Mouse (Mus musculus): ENCODE data around the gene Tbkbp1.

Gene Tbkbp1

DNA sequence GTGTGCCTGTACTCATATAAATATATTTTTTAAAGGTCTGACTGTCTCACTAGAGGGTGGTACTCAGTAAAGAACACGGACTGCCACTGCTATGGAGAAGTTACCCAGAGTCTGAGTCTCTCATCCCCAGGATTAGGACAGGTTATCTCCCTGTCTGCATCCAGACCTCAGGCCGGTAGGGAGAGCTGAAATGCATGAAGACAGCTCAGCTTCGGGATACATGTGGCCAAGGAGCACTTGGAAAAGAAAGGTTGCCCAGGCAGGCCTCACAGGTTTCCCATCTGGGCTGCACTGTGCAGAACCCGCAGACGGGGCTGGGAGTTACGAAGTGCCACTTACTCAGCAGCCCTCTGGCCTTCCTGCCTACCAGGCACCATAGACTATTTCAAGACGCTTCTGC, 5.7 kb upstream of the Tbkbp1 start:
- DNase-seq (ENCODE audit: low read depth), result no peak

DNA sequence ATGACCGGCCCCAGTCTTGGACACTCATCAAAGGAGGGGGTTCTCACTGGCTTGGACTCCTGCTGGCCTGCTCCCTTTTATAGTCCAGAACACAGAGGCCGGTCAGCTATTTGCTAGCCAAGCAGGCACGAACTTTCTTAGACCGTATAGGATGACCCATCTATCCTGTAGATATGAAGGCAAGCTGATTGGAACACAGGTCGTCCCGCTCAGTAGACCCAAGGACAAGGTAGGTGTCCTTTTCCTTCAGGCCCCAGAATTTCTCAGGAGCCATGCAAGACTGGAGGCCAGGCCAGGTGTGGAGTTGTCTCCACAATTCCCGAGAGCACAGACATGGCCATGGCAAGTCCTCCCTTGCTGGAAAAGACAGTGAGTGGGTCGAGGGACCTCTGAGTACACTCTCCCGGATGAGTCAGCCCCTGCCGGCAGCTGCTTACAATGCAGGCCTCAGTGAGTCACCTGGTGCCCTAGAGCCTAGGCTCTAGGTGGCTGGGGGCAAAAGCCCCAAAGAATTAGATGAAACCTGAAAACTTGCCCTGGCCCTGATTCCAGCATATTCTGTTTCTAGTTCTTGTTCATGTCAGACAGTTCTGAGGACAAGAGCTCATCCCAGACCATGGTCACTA, 1.5 kb upstream of the Tbkbp1 start:
- peak; percentile 72 for DNase-seq (ENCODE audit: low read depth)

DNA sequence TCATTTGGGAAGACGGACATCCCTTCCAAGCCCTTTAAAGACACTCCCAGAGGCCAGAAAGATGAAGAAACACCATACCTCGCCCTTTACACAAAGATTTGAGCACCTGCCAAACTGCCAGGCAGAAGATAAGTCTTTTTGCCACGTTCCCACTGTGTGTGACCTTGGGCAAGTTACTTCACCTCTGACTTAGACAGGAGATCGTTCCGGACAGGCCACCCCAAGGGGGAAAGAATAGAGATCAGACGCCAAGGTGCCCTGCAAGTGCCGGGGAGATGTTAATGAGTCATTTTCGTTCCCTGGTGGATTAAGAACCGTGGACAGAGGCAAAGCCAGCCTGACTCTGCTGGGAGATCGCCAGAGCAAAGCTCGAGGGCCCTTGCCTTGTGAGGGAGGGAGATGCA, 730 bp upstream of the Tbkbp1 start:
- peak; percentile 71 for DNase-seq (ENCODE audit: low read depth)

DNA sequence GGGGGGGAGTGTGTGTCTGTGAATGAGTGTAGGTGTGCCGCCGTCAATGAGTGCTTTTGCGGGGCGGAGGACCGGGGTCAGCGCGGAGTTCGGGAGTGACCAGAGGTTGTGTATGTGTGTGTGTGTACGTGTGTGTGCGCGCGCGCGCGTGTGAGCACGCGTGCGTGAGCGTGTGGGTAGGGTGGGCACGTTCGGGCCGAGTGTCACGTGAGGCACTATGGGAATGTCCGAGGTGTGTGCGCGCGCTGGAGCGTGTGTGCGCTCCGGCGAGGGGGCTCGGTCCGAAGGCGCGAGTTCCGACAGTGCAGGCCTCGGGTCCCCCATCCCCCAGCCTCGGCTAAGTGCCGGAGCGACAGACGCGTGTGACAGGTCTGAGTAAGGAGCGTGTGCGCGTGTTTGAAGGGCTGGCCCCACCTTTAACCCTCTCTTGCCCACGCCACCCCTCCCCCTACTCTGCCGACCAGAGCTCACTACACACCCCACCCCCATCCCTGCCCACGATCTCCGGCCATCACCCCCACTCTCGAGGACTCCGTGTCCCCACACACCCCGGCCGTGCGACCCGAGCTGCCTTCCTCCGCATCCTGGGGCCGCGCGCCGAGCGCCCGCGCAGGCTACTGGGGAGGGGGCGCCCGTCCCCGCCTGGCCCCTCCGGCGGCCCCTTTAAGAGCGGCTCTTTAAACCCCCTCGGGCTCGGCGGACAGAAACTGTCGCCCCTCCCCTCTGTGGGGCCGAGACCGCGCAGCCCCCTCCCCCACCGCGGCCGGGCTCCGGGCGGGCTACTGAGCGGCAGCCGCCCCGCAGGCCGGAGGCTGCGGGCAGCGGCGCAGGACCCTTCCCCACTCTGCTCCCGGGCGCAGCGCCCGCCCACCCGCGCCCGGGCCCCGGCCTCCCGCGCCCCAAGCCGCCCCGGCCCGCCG, 624 bp downstream of the Tbkbp1 start:
- peak; percentile 84 for DNase-seq (ENCODE audit: low read depth)

DNA sequence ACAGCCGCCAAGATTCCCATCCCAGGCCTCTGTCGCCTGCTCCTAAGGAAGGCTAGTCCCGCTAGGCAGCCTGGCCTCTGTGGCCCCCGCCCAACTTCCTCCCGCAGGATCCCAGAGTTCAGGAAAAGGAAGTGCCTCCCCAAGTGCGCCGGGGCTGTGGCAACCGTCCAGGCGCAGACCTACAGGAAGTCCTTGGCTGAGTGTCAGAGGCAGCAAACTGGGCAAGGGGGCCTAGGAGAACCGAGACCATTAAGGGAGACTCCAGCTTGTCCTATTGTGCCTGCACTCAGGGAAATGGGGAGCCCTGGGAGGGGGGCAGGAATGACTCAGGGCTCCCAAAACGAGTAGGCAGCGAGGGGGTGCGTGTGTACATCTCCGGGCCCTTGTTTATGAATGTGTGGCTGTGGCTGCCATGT, 1.3 kb downstream of the Tbkbp1 start:
- DNase-seq (ENCODE audit: low read depth), result peak; percentile 86

DNA sequence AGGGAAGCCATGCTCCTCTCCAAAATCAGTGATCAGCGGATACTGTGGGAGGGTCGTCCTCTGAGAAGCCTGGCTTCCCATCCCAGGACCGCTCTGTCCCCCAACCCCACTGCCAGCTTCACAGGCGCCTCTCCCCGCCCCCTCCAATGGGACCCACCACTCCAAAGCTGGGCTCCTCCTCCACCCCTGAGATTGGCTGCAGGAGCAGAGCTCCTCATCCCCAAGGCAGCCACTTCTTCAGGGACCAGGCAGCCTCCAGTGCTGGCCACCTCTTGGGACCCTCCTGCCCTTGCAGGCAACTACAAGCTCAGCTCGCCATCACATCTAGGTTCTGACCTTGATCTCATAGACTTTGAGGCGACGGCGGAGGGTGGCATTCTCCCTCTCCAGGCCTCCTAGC, 2.3 kb downstream of the Tbkbp1 start:
- DNase-seq (ENCODE audit: low read depth), result no peak

DNA sequence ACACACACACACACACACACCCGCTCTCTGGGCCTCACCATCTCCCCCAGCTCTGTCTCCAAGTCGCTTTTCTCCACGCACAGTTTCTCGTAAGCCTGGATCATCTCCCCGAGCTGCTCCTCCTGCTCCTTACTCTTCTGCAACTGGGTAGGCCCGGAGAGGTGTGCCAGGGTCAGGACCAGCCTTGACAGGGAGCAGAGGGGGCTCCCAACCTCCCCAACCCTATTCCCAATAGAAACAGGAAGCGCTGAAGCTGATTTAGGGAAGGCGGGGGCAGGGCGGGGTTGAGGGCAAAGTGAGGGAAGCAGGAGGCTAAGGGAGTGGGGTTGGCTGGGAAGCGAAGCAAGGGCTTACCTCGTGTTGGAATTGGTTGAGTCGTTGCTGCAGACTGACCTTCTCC, 2.7 kb downstream of the Tbkbp1 start:
- no peak for DNase-seq (ENCODE audit: low read depth)

DNA sequence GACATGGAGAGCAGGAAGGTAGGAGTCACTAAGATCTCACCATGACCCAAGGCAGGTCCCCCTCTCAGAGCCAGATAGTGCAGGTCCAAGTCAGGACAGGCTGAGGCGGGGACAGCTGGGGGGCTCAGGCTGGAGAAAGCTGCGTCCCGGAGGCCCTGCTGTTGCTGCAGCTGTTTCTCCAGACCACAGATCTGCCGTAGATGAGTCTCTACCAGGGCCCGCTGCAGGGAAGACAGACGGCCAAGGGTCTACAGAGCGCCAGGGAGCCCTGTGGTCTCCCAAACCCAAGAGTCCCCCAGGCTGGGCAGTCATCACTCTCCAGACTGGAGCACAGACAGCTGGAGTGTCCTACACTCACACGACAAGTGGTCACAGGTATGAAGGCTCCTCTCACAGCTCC, 4.0 kb downstream of the Tbkbp1 start:
- no peak for DNase-seq (ENCODE audit: low read depth)

DNA sequence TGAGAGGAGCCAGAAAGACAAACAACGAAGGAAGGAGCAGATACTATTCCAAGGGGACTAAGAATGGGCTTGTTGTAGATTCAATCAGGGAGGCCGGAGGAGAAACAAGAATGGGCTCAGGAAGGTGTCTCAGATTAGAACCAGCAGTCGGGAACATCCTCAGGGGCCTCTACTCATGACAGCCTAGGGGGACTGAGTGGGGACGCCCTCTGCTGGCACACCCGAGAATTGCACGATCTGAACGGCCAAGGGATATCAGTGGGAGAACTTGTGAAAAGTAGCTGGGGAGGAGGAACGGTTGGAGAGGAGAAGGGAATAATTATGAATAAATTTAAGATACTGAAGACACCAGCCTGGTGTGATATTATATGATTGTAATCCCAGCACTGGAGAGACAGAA, 4.6 kb downstream of the Tbkbp1 start:
- DNase-seq (ENCODE audit: low read depth), result peak; percentile 67

DNA sequence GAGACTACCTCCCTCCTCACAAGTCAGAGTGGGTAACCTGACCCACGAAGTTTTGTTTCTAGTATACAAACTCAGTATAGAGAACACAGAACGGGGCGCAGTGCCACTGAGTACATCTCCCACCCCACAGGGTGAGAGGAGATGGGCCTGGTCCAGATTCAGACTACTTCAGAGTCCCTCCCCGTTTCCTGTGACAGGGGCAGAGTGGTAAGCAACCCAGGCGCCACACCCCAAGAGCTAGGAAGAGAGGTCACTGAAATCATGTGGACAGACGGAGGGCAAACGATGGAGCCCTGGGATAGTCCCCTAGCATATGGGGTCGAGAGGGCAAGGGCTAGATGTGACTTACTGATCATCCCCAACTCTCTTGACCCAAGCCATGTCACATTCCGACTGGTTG, 5.3 kb downstream of the Tbkbp1 start:
- no peak for DNase-seq (ENCODE audit: low read depth)

DNA sequence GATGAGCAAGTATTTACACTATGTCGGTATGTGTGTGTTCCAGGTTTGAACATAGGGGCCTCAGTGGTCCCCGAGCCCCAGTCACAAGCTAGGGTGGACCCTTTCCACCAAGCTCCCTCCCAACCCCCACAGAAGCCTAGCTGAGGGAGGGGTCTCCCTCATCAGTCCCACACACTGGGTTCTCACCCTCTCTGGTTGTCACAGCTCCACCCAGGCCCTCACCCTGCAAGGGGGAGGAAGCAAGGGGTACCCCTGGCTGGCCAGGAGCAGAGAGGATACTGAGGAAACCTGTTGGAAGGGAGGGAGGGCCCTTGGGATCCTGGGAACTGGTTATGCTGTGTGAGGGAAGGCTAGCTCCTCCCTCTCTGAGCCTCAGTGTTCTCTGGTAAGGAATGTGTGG, 6.0 kb downstream of the Tbkbp1 start:
- no peak for DNase-seq (ENCODE audit: low read depth)

DNA sequence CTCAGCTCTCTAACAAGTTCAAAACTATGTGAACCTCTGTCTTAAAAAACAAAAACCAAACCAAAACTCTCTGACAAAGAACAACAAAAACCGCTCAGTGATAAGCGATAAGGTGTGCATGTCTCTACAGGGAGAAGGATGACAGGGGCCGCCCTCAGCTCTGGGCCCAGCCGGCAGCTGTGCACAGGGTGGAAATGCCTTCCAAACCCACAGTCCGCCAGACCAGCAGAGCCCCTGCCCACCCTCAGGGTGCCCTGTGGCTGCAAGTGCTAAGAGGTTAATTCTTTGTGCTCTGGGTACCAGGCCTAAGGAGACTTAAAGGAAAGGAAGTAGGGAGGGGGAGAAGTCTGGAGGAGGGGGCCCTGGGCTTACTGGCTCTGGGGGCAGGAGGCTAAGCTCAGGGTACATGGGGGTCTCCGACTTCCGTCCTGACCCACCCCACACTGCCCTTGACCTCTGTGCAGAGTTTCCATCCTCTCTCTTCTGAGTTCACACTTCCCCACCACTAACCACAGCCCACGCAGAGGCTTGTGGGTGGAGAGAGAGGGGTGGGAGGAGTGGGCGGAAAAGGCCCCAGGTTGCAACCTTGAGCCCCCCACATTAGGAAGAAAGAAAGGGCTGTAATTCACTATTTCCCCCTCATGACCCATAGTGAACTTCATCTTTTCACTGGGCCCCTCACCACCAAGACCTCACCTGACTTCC, 7.9 kb downstream of the Tbkbp1 start:
- peak; percentile 36 for DNase-seq (ENCODE audit: low read depth)

DNA sequence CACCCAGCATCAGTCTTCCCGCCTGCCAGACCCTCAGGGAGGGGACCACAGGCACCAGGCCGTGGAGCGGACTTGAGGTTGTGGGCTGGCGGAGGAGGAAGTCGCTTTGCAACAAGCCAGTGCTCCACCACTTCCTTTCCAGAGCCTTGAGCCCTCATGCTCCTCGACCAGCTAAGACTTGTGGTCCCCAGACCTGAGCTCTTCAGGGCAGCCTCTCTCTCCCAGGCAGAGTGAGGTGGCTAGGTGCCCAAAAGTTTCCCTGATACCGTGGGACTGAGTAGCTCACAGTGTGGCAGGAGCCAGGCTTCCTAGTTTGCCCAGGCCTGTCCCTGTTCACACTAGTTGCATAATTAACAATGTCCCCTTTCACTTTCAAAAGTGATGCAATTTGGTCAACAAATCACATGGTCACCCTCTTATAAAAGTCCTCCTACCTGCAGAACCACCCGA, 9.1 kb downstream of the Tbkbp1 start:
- DNase-seq (ENCODE audit: low read depth), result peak; percentile 92

DNA sequence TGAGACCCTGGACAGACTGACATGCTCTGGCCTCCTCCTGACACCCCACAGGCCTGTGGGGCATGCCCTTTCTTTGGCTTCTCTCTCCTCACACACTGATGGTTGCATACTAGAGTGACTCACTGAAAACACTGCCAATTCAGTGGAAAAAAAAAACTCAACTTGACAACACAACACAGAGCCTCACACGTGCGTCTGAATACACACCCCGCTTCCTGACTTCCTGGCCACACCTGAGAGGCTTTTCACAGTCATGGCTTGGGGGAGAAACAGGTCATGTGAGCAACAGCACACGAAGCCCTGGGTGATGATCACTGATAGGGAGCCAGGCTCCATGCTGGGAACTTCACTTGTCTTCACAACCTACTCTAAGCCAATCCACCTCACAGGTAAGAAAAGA, 10.5 kb downstream of the Tbkbp1 start:
- no peak for DNase-seq (ENCODE audit: low read depth)

DNA sequence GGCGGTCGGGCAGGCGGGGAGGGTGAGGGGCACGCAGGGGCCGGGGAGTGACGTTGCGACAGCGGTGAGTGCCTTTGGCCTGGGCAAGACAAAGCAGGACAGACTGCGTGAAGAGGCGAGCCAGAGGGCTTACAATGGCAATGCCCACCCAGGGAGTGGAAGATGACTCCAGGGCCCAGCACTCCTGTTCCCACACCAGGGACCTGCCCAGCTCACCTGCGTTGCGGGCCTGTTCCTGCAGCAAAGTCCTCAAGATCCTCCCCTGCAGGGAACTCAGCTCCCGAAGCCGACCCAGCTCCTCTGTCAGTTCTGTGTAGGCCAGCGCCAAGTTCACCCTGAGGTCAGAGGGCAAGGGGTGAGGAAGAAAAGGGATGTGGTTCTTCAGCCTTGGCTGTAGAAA, 12.0 kb downstream of the Tbkbp1 start:
- no peak for DNase-seq (ENCODE audit: low read depth)

DNA sequence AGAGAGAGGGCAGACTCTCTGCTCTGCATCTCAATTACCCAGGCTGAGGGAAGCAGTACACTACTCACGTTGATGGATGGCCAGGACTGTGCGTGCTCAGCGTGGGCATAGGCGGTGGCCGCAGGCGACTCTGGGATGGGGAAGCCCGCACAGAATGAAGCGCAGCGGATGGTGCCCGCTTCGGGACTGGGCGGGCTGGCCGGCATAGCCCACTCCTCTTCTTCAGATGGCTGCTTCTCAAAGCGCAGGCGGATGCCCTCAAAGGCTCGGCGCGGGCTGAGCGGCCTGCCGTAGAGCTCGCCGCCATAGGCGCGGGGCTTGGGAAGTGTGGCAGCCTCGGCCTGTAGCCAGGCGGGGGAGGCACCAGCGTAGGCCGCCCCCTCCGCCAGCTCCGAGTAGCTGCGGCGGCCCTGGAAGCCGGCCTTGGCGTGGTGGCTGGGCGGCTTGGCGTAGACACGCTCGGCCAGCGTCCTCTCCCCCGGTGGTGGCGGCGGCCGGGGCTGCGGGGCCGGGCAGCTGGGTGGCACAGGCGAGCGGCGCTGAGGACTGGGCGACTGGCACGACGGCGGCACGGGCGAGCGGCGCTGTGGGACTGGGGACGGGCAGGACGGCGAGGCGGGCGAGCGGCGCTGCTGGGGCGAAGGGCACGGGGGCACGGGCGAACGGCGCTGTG, 12.6 kb downstream of the Tbkbp1 start:
- no peak for DNase-seq (ENCODE audit: low read depth)

DNA sequence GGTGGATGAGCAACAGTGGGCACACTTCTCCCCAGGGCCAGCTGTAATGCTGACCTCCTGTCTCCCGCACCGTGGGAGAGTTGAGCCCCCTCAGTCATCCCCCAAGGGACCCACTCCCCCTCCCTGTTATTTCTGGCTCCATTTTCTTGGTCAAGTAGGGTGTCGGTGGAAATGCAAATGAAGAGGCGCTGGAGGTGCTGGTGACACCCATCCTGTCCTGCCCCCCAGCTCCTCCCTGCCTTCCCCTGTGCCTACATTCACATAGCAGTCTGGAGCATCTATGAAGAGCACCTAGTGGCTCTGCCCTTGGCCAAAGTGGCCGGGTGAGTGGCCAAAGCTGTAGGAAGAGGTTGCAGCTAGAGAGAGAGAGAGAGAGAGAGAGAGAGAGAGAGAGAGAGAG, 18.0 kb downstream of the Tbkbp1 start:
- DNase-seq (ENCODE audit: low read depth), result no peak

DNA sequence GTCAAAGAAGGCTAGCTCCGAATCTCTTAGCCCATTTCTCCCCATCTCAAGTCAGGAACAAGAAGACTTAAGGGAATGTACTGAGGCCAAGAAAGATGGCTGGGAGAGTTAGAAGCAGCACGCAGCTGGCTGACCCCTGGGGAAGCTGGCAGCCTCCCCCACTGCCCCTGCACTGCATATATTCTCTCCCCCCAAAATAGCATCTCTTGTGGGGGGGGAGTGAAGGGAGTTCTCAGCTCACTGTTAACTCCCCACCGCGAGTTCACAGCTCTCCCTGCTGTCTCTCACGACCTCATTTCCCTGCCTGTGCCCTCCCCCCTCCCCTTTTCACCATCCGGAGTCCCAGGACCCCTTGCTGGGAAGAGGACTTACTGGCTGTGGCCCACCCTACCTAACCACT, 19.1 kb downstream of the Tbkbp1 start:
- DNase-seq (ENCODE audit: low read depth), result no peak

DNA sequence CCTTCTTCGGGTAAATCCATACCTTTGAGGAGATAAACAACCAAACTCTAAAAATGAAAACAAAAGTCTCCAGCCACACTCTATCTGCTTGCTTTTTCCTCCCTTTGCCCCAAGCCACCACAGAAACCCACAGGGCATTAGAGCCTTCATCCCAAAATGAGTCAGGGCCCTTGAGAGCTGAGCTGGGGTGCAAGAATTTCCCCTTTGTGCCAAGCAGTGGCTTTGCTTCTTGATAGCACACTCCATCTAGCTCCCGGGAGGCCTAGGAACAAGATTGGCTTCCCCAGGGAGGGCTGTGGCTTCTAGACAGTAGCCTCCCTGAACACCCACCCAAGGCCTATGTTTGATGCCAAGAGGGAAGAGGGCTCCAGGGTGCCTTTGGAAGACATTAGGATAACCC, 19.6 kb downstream of the Tbkbp1 start:
- DNase-seq (ENCODE audit: low read depth), result no peak

DNA sequence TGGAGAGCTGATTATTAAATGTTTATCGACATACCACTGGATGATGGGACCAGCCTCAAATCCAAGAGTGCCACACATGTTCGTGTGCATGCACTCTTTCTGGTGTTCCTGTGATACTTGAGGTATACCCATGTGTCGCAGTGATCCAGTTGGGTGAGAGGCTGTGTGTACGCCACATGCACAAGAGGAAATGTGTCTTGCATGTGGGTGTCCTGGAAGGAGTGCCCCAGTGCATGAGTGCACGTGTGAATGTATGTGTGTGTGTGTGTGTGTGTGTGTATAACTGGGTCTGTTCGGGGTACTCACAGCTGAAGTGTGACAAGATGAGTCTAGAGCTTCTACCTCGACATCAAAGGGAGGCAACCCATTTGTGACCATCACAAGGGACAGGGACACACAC, 21.0 kb downstream of the Tbkbp1 start:
- DNase-seq (ENCODE audit: low read depth), result no peak

DNA sequence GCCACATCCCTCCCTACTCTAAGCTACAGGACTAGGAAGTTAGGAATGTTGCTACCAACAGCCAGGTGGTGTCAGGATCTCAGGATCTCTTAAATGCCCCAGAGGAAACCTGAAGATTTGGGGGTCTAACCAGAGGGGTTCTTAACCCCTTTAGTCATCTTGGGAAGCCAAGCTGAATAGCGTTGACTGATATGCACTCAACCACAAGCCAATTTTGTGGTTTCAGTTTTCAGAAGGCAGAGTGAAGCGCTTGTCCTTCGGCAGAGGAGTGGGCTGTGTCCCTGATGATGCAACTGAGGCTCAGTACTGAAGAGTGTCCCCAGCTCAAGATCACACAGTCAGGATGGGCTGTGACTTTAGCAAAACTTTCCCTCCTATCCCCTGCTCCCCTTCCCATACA, 22.3 kb downstream of the Tbkbp1 start:
- DNase-seq (ENCODE audit: low read depth), result peak; percentile 39

DNA sequence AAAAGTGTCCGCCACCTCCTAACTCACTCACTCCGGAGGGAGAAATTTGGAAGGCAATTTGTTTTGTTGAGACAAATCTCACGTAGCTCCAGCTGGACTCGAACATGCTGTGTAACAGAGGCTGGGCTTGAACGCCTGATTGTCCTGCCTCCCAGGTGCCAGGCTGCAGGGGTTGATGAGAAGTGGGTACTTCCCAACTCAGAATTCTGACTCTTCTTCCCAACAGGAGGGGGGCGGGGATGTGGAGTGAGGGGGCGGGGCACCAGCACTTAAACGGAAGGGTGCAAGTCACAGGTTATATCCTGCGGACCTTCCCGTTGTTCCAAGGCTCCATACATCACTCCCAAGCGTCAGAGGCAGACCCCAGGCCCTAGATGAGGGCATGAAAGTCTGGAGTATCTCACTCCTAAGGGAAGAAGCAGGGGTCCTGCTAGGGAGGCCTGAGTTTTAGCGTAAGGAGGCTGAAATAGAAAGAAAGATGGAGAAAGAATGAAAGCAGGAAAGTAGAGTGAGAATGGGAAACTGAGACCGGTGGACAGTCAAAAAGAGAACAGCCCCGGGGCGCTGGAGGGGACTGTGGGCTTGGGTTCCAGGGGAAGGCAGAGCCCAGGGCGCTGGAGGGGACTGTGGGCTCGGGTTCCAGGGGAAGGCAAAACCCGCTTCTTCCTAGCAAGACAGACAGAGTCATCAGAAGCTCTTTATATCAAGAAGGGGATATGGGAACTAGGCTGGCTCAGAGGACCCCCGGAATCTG, 23.6 kb downstream of the Tbkbp1 start:
- no peak for DNase-seq (ENCODE audit: low read depth)

Data from 416B (cell line).